Mouse (Mus musculus) urinary bladder, postnatal 25 days (tissue): ENCODE results near the gene Lsr.
"Not testable (repeated sequence)": the region's sequence is repeated elsewhere in the genome, so short reads cannot be mapped to it uniquely, and the experiment has no call there.

Experiments used
- DNase-seq: peaks from one replicate; pipeline ENCODE4 v3.0.0; 2022; ENCODE audit warnings: low spot score

Lsr gene

GRCm38 (mm10) chr7:30962862-30963261 is 10.4 kb downstream of the Lsr start:
- DNase-seq, result no peak

GRCm38 (mm10) chr7:30959786-30960349 is 13.4 kb downstream of the Lsr start:
- DNase-seq, result no peak

GRCm38 (mm10) chr7:30958866-30959487 is 14.3 kb downstream of the Lsr start:
- DNase-seq, result no peak

GRCm38 (mm10) chr7:30958109-30958865 is 15.0 kb downstream of the Lsr start:
- no peak for DNase-seq

- DNase-seq, result peak; percentile 90
Measured at GRCm38 (mm10) chr7:30957367-30957783, 15.9 kb downstream of the Lsr start.

GRCm38 (mm10) chr7:30956756-30957366 is 16.4 kb downstream of the Lsr start, which contains the start of gene Usf2:
Gene Usf2, minus strand, starts transcription at chr7:30956803.
- DNase-seq, result peak; percentile 66

GRCm38 (mm10) chr7:30956357-30956751 is 16.9 kb downstream of the Lsr start:
- peak; percentile 54 for DNase-seq

- DNase-seq, result peak; percentile 85
Measured at GRCm38 (mm10) chr7:30955584-30956356, 17.5 kb downstream of the Lsr start.

GRCm38 (mm10) chr7:30954971-30955520 is 18.2 kb downstream of the Lsr start:
- no peak for DNase-seq

- no peak for DNase-seq
Measured at GRCm38 (mm10) chr7:30954036-30954435, 19.2 kb downstream of the Lsr start.

GRCm38 (mm10) chr7:30953459-30953858 is 19.8 kb downstream of the Lsr start:
- DNase-seq, result no peak

- DNase-seq, result no peak
Measured at GRCm38 (mm10) chr7:30952441-30953265, 20.6 kb downstream of the Lsr start.

- not testable (repeated sequence) for DNase-seq
Measured at GRCm38 (mm10) chr7:30949902-30950301, 23.4 kb downstream of the Lsr start.

GRCm38 (mm10) chr7:30945876-30946275 is 27.4 kb downstream of the Lsr start:
- no peak for DNase-seq

GRCm38 (mm10) chr7:30945466-30945865 is 27.8 kb downstream of the Lsr start:
- DNase-seq, result not testable (repeated sequence)

GRCm38 (mm10) chr7:30944706-30945105 is 28.6 kb downstream of the Lsr start:
- DNase-seq, result not testable (repeated sequence)

GRCm38 (mm10) chr7:30943909-30944635 is 29.2 kb downstream of the Lsr start, which contains the start of gene Hamp:
Gene Hamp, minus strand, starts transcription at chr7:30944032.
- no peak for DNase-seq

GRCm38 (mm10) chr7:30942365-30942764 is 30.9 kb downstream of the Lsr start:
- not testable (repeated sequence) for DNase-seq

GRCm38 (mm10) chr7:30940070-30940469 is 33.2 kb downstream of the Lsr start:
- not testable (repeated sequence) for DNase-seq
